Comparison of ENCODE assay signal across 7 mouse cellular contexts in genomic region chr15:98295628-98296551, GRCm38 (mm10). TPM values are rescaled to one million over a fixed set of nuclear protein-coding genes. Genes with fewer than 3 reads are reported as not detected.
DNase-seq lines count a peak whose midpoint lies in the region; ATAC-seq and TF ChIP-seq lines count a peak whose summit lies in the region.

Zfp641 (minus strand) TSS chr15:98296161.

- 3% methylated on average over 50 of the region's 60 CpGs for WGBS in hindbrain, embryonic 12.5 days
- 2% methylated on average over 56 of the region's 60 CpGs for WGBS in stomach, embryonic 14.5 days

- 0 out of 2 replicates have a peak, but pooled peaks cover 4% of the 10 kb centered on the region for H3K36me3 ChIP-seq in hindbrain, embryonic 12.5 days
- H3K36me3 ChIP-seq in stomach, embryonic 14.5 days (ENCODE audit: control insufficient read depth, insufficient read depth, low read length), result no peaks in the 10 kb centered on the region

- no peak for TF ChIP-seq CTCF in left cerebral cortex, adult 2 months (IDR thresholded peaks at IDR 0.05)

- peak within 1 kb of the TSS; percentile 94 for H3K4me2 ChIP-seq in hindbrain, embryonic 12.5 days (replicated peaks)
- peak within 1 kb of the TSS; percentile 97 for H3K4me2 ChIP-seq in stomach, embryonic 14.5 days (replicated peaks; ENCODE audit: low read depth, low read length)

- DNase-seq in adrenal gland, adult 2 months, result peak; percentile 81
- DNase-seq in cerebellum, adult 18-20 months, result peak; percentile 70 to 72
- peak; percentile 1 for DNase-seq in forelimb bud, embryonic 11.5 days (ENCODE audit: low read depth, low spot score)
- peak; percentile 56 to 62 for DNase-seq in left cerebral cortex, adult 2 months (ENCODE audit: extremely low spot score in 1 of 2, low spot score in 2 of 2)
- peak; percentile 51 to 70 for DNase-seq in lung, postnatal 4 days

- no peak within 1 kb of the TSS for H3K27ac ChIP-seq in hindbrain, embryonic 12.5 days
- H3K27ac ChIP-seq in left cerebral cortex, adult 2 months, result peak within 1 kb of the TSS; percentile 86
- no peak within 1 kb of the TSS for H3K27ac ChIP-seq in stomach, embryonic 14.5 days (ENCODE audit: low read length)

- 0 out of 2 replicates have a peak, but pooled peaks cover 4% of the 10 kb centered on the region for H3K9me3 ChIP-seq in hindbrain, embryonic 12.5 days (replicated peaks)
- no peaks in the 10 kb centered on the region for H3K9me3 ChIP-seq in stomach, embryonic 14.5 days (ENCODE audit: control insufficient read depth, low read depth, low read length)

- H3K4me1 ChIP-seq in hindbrain, embryonic 12.5 days, result 0 out of 2 replicates have a peak, but pooled peaks cover 5% of the 10 kb centered on the region
- no peaks in the 10 kb centered on the region for H3K4me1 ChIP-seq in stomach, embryonic 14.5 days (ENCODE audit: control insufficient read depth, insufficient read depth, low read length)

- peak; percentile 52; the same call in 1 of the 2 replicates for ATAC-seq in hindbrain, embryonic 12.5 days (ENCODE audit: low FRiP score)
- ATAC-seq in stomach, embryonic 14.5 days (ENCODE audit: insufficient number of reproducible peaks, insufficient read depth, low FRiP score, low read depth), result 0 out of 2 replicates have a peak, but pooled peaks have one; percentile 53

- peak within 1 kb of the TSS; percentile 73 for H3K4me3 ChIP-seq in hindbrain, embryonic 12.5 days
- peak within 1 kb of the TSS; percentile 76 for H3K4me3 ChIP-seq in left cerebral cortex, adult 2 months
- peak within 1 kb of the TSS; percentile 59 for H3K4me3 ChIP-seq in stomach, embryonic 14.5 days (ENCODE audit: low read depth, low read length)

- intact Hi-C loops in left cerebral cortex, adult 2 months (cut with DNase I), result loop anchor here (2.0 to 10.0 kb wide), 2 partner anchors 115 to 201 kb away; partner anchors contain the start of genes Pfkm and Senp1

- peak within 1 kb of the TSS; percentile 82 for H3K9ac ChIP-seq in hindbrain, embryonic 12.5 days
- H3K9ac ChIP-seq in stomach, embryonic 14.5 days (replicated peaks; ENCODE audit: low read depth, low read length), result peak within 1 kb of the TSS; percentile 52

- H3K27me3 ChIP-seq in hindbrain, embryonic 12.5 days, result peaks cover 8% of the 10 kb centered on the region; the same call in 1 of the 2 replicates
- H3K27me3 ChIP-seq in stomach, embryonic 14.5 days (ENCODE audit: control insufficient read depth, insufficient read depth, low read length), result no peaks in the 10 kb centered on the region

RNA-seq across cellular contexts. Expression of gene Zfp641, which starts in this region (rescaled TPM):
- total RNA-seq in adrenal gland, adult 2 months (2021), result 1 to 10 TPM; 3.2 to 3.8 TPM
- 2.3 and 2.5 TPM in 2 replicates for polyA plus RNA-seq in adrenal gland, adult 2 months (2012; rRNA removed)
- 3.0 and 3.7 TPM in 2 replicates for polyA plus RNA-seq in hindbrain, embryonic 12.5 days (2016; fragmentation: Nextera tagmentation; extraction: Ambion mirVana)
- total RNA-seq in left cerebral cortex, adult 2 months (2021), result 1 to 10 TPM; 6.6 to 8.0 TPM
- polyA plus RNA-seq in stomach, embryonic 14.5 days (2014; fragmentation: Nextera tagmentation; extraction: Ambion mirVana), result 0.74 and 0.87 TPM in 2 replicates

Comparison
In these comparisons a context has a peak if more than half of its experiments do, and no peak if none do; other contexts are left out.
1. Peak in ATAC-seq, H3K4me3 ChIP-seq, H3K9ac ChIP-seq and H3K4me2 ChIP-seq in stomach, embryonic 14.5 days; RNA of the gene not detected or under 1 TPM.
2. DNase-seq: peak in every context shown above with its lines; median percentile 81 in adrenal gland, adult 2 months; 71 in cerebellum, adult 18-20 months; 60 in lung, postnatal 4 days; 59 in left cerebral cortex, adult 2 months; 1 in forelimb bud, embryonic 11.5 days.